Mouse (Mus musculus): ENCODE results near the gene Prph2. TPM values are rescaled to one million over a fixed set of nuclear protein-coding genes. Genes with fewer than 3 reads are reported as not detected.

Prph2 gene
- total RNA-seq, 2 experiments from 2014 or later: not detected

DNA sequence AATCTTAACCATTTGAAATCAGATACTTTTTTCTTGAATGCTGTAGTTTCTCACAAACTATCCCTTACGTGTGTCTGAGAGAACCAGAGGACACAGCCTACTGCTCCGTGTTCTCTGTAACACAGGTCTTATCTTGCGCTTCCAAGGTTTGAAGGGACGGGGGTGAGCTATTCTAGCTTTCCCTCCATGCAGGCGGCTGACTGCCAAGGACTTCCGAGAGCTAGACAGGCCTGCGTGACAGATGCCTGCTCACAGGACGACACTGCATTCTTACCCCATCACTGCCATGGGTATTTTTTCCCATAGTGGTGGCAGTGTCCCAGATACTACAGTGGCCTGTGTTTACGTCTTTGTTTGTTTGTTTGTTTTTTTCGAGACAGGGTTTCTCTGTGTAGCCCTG, 50.0 kb downstream of the Prph2 start:
- ATAC-seq (replicated peaks; ENCODE audit: poor library complexity): no peak

DNA sequence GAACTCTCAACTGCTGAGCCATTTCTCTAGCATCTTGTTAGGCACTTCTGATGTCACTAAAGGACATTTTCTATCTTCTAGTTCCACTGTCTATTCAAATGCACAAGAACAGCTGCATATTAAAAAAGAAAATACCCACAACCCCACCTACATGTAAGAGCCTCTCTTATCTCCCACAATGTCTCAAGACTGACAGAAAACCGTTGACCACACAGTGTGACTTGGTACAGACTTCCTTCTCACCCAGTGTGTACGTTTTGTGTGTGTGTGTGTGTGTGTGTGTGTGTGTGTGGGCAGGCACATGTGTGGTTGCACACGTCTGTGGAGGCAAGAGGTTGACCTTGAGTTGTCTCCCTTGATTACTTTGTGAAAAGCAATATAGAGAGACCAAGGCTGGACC, 51.9 kb downstream of the Prph2 start:
- ATAC-seq (replicated peaks; ENCODE audit: poor library complexity): peak; percentile 73

DNA sequence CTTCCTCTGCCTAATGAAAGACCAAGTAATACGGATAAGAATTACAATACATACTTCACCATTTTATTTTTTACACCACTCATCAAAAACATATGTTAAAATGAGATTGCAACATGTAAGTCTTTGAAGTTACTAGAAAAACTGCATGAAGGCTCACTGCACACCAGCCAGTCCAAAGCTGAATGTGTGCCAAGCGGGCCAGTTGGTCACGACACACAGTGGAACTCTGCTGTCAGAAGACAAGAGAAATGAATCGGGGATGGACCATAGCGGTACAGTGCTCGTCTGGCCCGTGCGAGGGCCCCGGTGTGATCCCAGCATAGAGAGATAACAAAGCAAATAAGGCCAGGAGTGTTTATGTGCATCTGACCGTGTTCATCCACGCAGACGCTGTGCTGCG, 52.9 kb downstream of the Prph2 start:
- no peak for ATAC-seq (replicated peaks; ENCODE audit: poor library complexity)

DNA sequence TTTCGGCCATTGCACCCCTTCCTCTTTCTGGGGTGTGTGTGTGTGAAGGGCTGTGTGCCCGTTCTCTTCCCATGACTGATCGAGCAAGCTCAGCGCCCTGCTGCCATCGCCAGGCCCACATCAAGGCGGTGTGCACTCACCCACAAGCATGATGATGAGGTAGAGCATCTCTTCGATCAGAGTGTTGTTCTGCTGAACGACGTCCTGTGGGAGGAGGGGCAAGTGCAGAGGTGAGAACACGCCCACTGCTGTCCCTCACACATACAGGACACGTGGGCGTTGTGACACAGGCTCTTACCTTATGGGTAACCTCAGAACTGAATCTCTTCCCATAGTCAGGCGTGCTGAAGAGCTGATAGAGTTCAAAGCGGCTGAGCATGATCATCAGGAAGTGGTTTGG, 56.6 kb downstream of the Prph2 start:
- no peak for ATAC-seq (replicated peaks; ENCODE audit: poor library complexity)

DNA sequence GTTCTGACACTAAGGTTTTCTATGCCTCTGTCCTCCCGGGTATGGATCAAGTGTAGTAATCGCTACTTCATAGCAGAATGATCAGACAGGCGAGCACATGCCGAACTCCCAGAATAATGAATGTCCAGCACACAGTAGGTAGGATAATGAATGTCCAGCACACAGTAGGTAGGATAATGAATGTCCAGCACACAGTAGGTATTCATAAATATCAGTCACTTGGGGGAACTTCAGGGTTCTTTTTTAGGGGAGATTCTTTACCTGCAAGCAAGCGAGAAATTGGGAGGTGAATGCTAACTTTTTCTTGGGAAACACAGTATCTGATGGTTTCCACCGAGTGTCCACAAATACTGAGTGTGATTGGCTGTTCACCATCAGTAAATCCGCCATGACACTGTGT, 62.3 kb downstream of the Prph2 start:
- no peak for ATAC-seq (replicated peaks; ENCODE audit: poor library complexity)

Other genes starting within 250 kb of the Prph2 start
- 12.4 and 13.6 TPM in 2 replicates for gene Rrp36, start 236.1 kb upstream of the Prph2 start, total RNA-seq (2015)
- gene Rrp36, start 236.1 kb upstream of the Prph2 start, total RNA-seq (2017): 70.4 and 89.7 TPM in 2 replicates
- 47.6 and 53.5 TPM in 2 replicates for gene Mea1, start 231.7 kb upstream of the Prph2 start, total RNA-seq (2015)
- gene Mea1, start 231.7 kb upstream of the Prph2 start, total RNA-seq (2017): 74.9 and 77.6 TPM in 2 replicates
- gene Klhdc3, start 229.5 kb upstream of the Prph2 start, total RNA-seq (2015): 36.4 and 40.8 TPM in 2 replicates
- gene Klhdc3, start 229.5 kb upstream of the Prph2 start, total RNA-seq (2017): 26.3 and 27.8 TPM in 2 replicates
- 25.6 and 26.9 TPM in 2 replicates for gene Ppp2r5d, start 205.3 kb upstream of the Prph2 start, total RNA-seq (2015)
- 44.1 and 46.1 TPM in 2 replicates for gene Ppp2r5d, start 205.3 kb upstream of the Prph2 start, total RNA-seq (2017)
- gene Pex6, start 199.0 kb upstream of the Prph2 start, total RNA-seq (2015): 7.8 and 10.2 TPM in 2 replicates
- gene Pex6, start 199.0 kb upstream of the Prph2 start, total RNA-seq (2017): 11.3 TPM in 2 replicates
- gene Gnmt, start 181.3 kb upstream of the Prph2 start, total RNA-seq (2015): not detected in 2 replicates
- not detected in 2 replicates for gene Gnmt, start 181.3 kb upstream of the Prph2 start, total RNA-seq (2017)
- gene Cnpy3, start 158.2 kb upstream of the Prph2 start, total RNA-seq (2015): 30.6 and 34.3 TPM in 2 replicates
- 101 and 102 TPM in 2 replicates for gene Cnpy3, start 158.2 kb upstream of the Prph2 start, total RNA-seq (2017)
- gene Ptcra, start 146.7 kb upstream of the Prph2 start, total RNA-seq (2015): 0.72 and 0.73 TPM in 2 replicates
- not detected in 2 replicates for gene Ptcra, start 146.7 kb upstream of the Prph2 start, total RNA-seq (2017)
- 27.3 and 28.5 TPM in 2 replicates for gene 2310039H08Rik, start 137.8 kb upstream of the Prph2 start, total RNA-seq (2015)
- 10.0 and 16.5 TPM in 2 replicates for gene 2310039H08Rik, start 137.8 kb upstream of the Prph2 start, total RNA-seq (2017)
- gene Rpl7l1, start 127.8 kb upstream of the Prph2 start, total RNA-seq (2015): 113 and 123 TPM in 2 replicates
- gene Rpl7l1, start 127.8 kb upstream of the Prph2 start, total RNA-seq (2017): 142 and 179 TPM in 2 replicates
- gene Bicral, start 52.0 kb upstream of the Prph2 start, total RNA-seq (2015): 20.9 and 26.1 TPM in 2 replicates
- gene Bicral, start 52.0 kb upstream of the Prph2 start, total RNA-seq (2017): 16.2 and 20.3 TPM in 2 replicates
- 11.3 and 12.5 TPM in 2 replicates for gene Tbcc, start 19.8 kb upstream of the Prph2 start, total RNA-seq (2015)
- 12.5 and 12.8 TPM in 2 replicates for gene Tbcc, start 19.8 kb upstream of the Prph2 start, total RNA-seq (2017)
- gene Ubr2, start 100.1 kb downstream of the Prph2 start, total RNA-seq (2015): 37.8 and 39.0 TPM in 2 replicates
- gene Ubr2, start 100.1 kb downstream of the Prph2 start, total RNA-seq (2017): 25.8 and 28.3 TPM in 2 replicates